Mouse (Mus musculus): Measurements from ENCODE around the gene Gm867.

Gm867 gene

GRCm38 (mm10) chr10:75896208-75896607, 44.3 kb downstream of the Gm867 start:
- DNase-seq = no peak

- DNase-seq = no peak
Measured at GRCm38 (mm10) chr10:75895730-75896129, 44.7 kb downstream of the Gm867 start.

- DNase-seq = no peak
Measured at GRCm38 (mm10) chr10:75894601-75895000, 45.9 kb downstream of the Gm867 start.

GRCm38 (mm10) chr10:75893089-75893750, 47.3 kb downstream of the Gm867 start, which contains the start of gene Derl3:
Gene Derl3 (plus strand): TSS chr10:75893413.
- peak; percentile 96 to 97 for DNase-seq

- DNase-seq = peak in 1 of 2 experiments; percentile 55
Measured at GRCm38 (mm10) chr10:75889406-75890153, 50.9 kb downstream of the Gm867 start.

Data from cerebellum, postnatal 14 days (tissue).